ENCODE assay signal across 16 mouse cellular contexts in the genomic region with DNA sequence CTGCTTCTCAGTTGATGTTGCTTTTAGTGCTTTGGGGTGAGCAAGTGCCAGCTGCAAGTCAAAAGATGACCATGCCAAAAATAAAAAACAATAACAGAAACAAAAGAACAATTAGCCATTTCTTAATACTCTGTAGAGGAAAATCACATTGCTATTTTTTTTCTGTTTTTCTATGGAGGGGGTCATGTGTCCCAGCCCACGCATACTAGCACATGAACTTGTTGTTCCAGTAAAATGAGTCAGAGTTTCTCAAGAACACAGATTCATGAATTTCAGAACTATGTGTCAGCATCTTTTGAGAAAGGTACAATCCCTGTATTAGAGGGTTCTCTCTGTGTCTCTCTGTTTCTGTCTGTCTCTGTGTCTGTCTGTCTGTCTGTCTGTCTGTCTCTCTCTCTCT.
"Had no signal": no experiment of that assay in that cellular context is flagged by ENCODE, and none has a peak within 500 bp of the region (broad histone marks: within the 10 kb centered on the region; RNA-seq: fewer than 3 reads in every experiment).

No protein-coding gene starts in this region.

- H3K27me3 ChIP-seq: limb, embryonic 13.5 days; liver, embryonic 12.5 days; liver, embryonic 15.5 days; lung, embryonic 15.5 days; midbrain, embryonic 12.5 days; midbrain, embryonic 15.5 days; neural tube, embryonic 13.5 days had no signal

- H3K9ac ChIP-seq: limb, embryonic 13.5 days; liver, embryonic 12.5 days; liver, embryonic 15.5 days; lung, embryonic 15.5 days; midbrain, embryonic 12.5 days; midbrain, embryonic 15.5 days; neural tube, embryonic 13.5 days had no signal

- DNase-seq: kidney, adult 9 months; kidney, postnatal 14 days; kidney, postnatal 4 days; liver; lung, adult 18-20 months; thymus, postnatal 25 days had no signal

- H3K36me3 ChIP-seq: limb, embryonic 10.5 days; limb, embryonic 13.5 days; liver, embryonic 12.5 days; liver, embryonic 15.5 days; lung, embryonic 15.5 days; midbrain, embryonic 12.5 days; midbrain, embryonic 15.5 days; neural tube, embryonic 13.5 days had no signal

- H3K4me2 ChIP-seq: limb, embryonic 13.5 days; liver, embryonic 12.5 days; liver, embryonic 15.5 days; lung, embryonic 15.5 days; midbrain, embryonic 12.5 days; midbrain, embryonic 15.5 days; neural tube, embryonic 13.5 days had no signal

- H3K4me3 ChIP-seq: limb, embryonic 10.5 days; limb, embryonic 13.5 days; liver, embryonic 12.5 days; liver, embryonic 15.5 days; lung, embryonic 15.5 days; midbrain, embryonic 12.5 days; midbrain, embryonic 15.5 days; neural tube, embryonic 13.5 days had no signal

- H3K9me3 ChIP-seq: limb, embryonic 10.5 days; liver, embryonic 12.5 days; liver, embryonic 15.5 days; lung, embryonic 15.5 days; midbrain, embryonic 12.5 days; midbrain, embryonic 15.5 days; neural tube, embryonic 13.5 days had no signal

- H3K4me1 ChIP-seq: liver, embryonic 12.5 days; liver, embryonic 15.5 days had no signal

- H3K27ac ChIP-seq: limb, embryonic 10.5 days; limb, embryonic 13.5 days; liver, embryonic 12.5 days; liver, embryonic 15.5 days; lung, embryonic 15.5 days; macrophage; midbrain, embryonic 12.5 days; midbrain, embryonic 15.5 days; neural tube, embryonic 13.5 days; stomach, postnatal 0 days had no signal

- ATAC-seq: liver, embryonic 12.5 days; midbrain, embryonic 15.5 days had no signal
